Mouse (Mus musculus): ENCODE results near the gene Ppm1h. TPM values are rescaled to one million over a fixed set of nuclear protein-coding genes. Genes with fewer than 3 reads are reported as not detected.

Gene Ppm1h
- polyA plus RNA-seq, 1 experiment from 2014 or later: 4.5 TPM

GRCm38 (mm10) chr10:122910798-122911225 is 232.2 kb downstream of the Ppm1h start:
- WGBS: 36% methylated on average over 8 of the region's 8 CpGs
- peak overlapping the region; percentile 20; the same call in 1 of the 2 replicates for H3K4me2 ChIP-seq (replicated peaks)
- peak overlapping the region; percentile 99 for H3K27ac ChIP-seq (replicated peaks)
- ATAC-seq (ENCODE audit: insufficient number of reproducible peaks, low FRiP score, low TSS enrichment, low read depth): no peak
- H3K9me3 ChIP-seq (replicated peaks): no peaks in the 10 kb centered on the region
- peaks cover 52% of the 10 kb centered on the region for H3K4me1 ChIP-seq
- H3K27me3 ChIP-seq: no peaks in the 10 kb centered on the region
- 0 out of 2 replicates have a peak overlapping the region, but pooled peaks have one; percentile 3 for H3K9ac ChIP-seq
- no peak overlapping the region for H3K4me3 ChIP-seq (replicated peaks)
- H3K36me3 ChIP-seq: no peaks in the 10 kb centered on the region

DNA sequence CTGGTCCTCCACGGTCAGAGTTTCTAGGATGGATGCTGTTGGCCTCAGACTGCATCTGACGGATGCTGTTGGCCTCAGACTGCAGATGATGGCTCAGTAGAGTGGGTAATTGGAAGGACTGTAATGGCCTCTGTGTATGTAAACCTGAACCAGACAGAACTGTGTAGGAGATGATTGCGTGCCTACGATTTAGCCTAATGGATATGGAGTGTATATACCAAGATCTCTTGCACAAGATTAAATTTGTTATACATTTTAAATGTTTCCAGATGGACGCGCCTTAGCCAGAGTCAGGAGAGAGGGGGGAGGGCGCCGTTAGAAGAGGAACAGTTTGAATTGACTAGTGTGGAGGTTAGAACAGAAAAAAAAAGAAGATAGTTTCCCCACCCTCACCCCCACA is 233.1 kb downstream of the Ppm1h start:
- no peaks in the 10 kb centered on the region for H3K27me3 ChIP-seq
- ATAC-seq (ENCODE audit: insufficient number of reproducible peaks, low FRiP score, low TSS enrichment, low read depth): peak; percentile 64
- peak overlapping the region; percentile 99 for H3K27ac ChIP-seq (replicated peaks)
- no peaks in the 10 kb centered on the region for H3K9me3 ChIP-seq (replicated peaks)
- H3K4me1 ChIP-seq: peaks cover 54% of the 10 kb centered on the region
- 0 out of 2 replicates have a peak overlapping the region, but pooled peaks have one; percentile 3 for H3K9ac ChIP-seq
- no peak overlapping the region for H3K4me3 ChIP-seq (replicated peaks)
- H3K36me3 ChIP-seq: no peaks in the 10 kb centered on the region
- peak overlapping the region; percentile 20 for H3K4me2 ChIP-seq (replicated peaks)
- WGBS: 25% methylated on average over 8 of the region's 8 CpGs

DNA sequence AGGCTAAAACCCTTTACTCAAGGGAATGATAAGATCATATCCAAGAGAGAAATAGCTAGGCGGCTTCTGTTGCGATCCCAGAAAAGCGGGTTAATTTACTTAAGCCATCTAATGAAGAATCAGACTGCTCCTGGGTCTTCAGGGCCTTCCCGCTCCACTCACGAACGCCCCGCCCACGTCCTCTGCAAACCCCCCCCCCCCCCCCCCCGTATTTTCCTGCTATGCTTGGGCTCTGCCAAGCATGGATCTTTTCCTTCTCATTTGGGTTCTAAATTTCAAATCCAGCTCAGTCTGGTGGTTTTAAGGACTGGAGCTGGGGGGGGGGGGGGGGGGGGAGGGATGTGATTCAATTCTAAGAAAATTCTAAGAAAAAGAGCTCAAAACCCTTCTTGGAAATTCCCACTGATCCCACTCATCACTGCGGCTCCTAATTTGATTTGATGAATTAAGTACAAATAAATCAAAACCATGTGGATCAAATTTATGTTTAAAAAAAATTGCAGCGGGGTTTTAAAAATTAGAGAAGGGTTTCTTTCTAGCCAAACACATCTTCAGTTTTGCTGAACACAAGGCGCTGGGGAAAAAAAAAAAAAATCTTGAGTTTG is 233.6 kb downstream of the Ppm1h start:
- peak; percentile 63 for ATAC-seq (ENCODE audit: insufficient number of reproducible peaks, low FRiP score, low TSS enrichment, low read depth)
- Histone ChIP-seq H3K9ac (no peak overlapping the region), H3K9me3 (replicated peaks) (no peaks in the 10 kb centered on the region), H3K4me3 (replicated peaks) (peak overlapping the region; percentile 27), H3K4me1 (peaks cover 54% of the 10 kb centered on the region), H3K36me3 (no peaks in the 10 kb centered on the region), H3K27ac (replicated peaks) (peak overlapping the region; percentile 99), H3K4me2 (replicated peaks) (peak overlapping the region; percentile 46), H3K27me3 (no peaks in the 10 kb centered on the region)
- 4% methylated on average over 12 of the region's 12 CpGs for WGBS

GRCm38 (mm10) chr10:122912701-122913368 is 234.3 kb downstream of the Ppm1h start:
- peaks cover 58% of the 10 kb centered on the region for H3K4me1 ChIP-seq
- peak overlapping the region; percentile 27 for H3K4me3 ChIP-seq (replicated peaks)
- H3K9me3 ChIP-seq (replicated peaks): no peaks in the 10 kb centered on the region
- H3K27ac ChIP-seq (replicated peaks): peak overlapping the region; percentile 99
- peak; percentile 89 for ATAC-seq (ENCODE audit: insufficient number of reproducible peaks, low FRiP score, low TSS enrichment, low read depth)
- H3K27me3 ChIP-seq: no peaks in the 10 kb centered on the region
- H3K36me3 ChIP-seq: no peaks in the 10 kb centered on the region
- H3K9ac ChIP-seq: no peak overlapping the region
- H3K4me2 ChIP-seq (replicated peaks): peak overlapping the region; percentile 46
- WGBS: 2% methylated on average over 19 of the region's 19 CpGs

DNA sequence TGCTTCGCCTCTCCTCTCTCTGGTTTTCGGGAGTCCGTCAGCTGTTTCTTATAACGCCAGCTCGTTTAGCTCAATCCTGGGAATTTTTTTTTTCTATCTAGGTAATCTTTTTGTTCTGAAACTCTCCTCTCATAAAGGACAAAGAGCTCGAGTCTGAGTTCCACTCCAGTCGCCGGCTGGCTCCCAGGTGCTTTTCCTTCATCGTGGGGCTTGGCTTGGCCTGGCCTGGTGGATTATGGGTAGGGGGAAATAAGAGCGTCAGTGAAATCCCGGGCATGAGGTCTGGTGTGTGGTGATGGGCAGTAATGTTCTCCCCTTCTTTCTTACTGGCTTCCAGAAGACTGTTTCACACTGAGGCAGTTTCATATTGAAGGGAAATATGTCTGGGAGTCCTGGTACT is 234.8 kb downstream of the Ppm1h start:
- peak overlapping the region; percentile 99 for H3K27ac ChIP-seq (replicated peaks)
- 17% methylated on average over 11 of the region's 11 CpGs for WGBS
- no peaks in the 10 kb centered on the region for H3K27me3 ChIP-seq
- H3K4me1 ChIP-seq: peaks cover 64% of the 10 kb centered on the region
- peak overlapping the region; percentile 4; the same call in 1 of the 2 replicates for H3K4me3 ChIP-seq (replicated peaks)
- no peak overlapping the region for H3K9ac ChIP-seq
- H3K4me2 ChIP-seq (replicated peaks): peak overlapping the region; percentile 31
- no peaks in the 10 kb centered on the region for H3K9me3 ChIP-seq (replicated peaks)
- no peaks in the 10 kb centered on the region for H3K36me3 ChIP-seq
- no peak for ATAC-seq (ENCODE audit: insufficient number of reproducible peaks, low FRiP score, low TSS enrichment, low read depth)

- WGBS: 50% methylated on average over 8 of the region's 8 CpGs
- Histone ChIP-seq H3K9ac (no peak overlapping the region), H3K27me3 (no peaks in the 10 kb centered on the region), H3K9me3 (replicated peaks) (no peaks in the 10 kb centered on the region), H3K4me1 (peaks cover 56% of the 10 kb centered on the region), H3K4me2 (replicated peaks) (no peak overlapping the region), H3K27ac (replicated peaks) (peak overlapping the region; percentile 49), H3K36me3 (no peaks in the 10 kb centered on the region), H3K4me3 (replicated peaks) (no peak overlapping the region)
- ATAC-seq (ENCODE audit: insufficient number of reproducible peaks, low FRiP score, low TSS enrichment, low read depth): no peak
These were observed 237.3 kb downstream of the Ppm1h start for GRCm38 (mm10) chr10:122915905-122916304.

GRCm38 (mm10) chr10:122917648-122918324 is 239.2 kb downstream of the Ppm1h start:
- peak overlapping the region; percentile 73 for H3K27ac ChIP-seq (replicated peaks)
- no peak overlapping the region for H3K9ac ChIP-seq
- 63% methylated on average over 14 of the region's 14 CpGs for WGBS
- peaks cover 51% of the 10 kb centered on the region for H3K4me1 ChIP-seq
- no peak overlapping the region for H3K4me2 ChIP-seq (replicated peaks)
- no peaks in the 10 kb centered on the region for H3K36me3 ChIP-seq
- no peak overlapping the region for H3K4me3 ChIP-seq (replicated peaks)
- no peaks in the 10 kb centered on the region for H3K9me3 ChIP-seq (replicated peaks)
- H3K27me3 ChIP-seq: no peaks in the 10 kb centered on the region
- no peak for ATAC-seq (ENCODE audit: insufficient number of reproducible peaks, low FRiP score, low TSS enrichment, low read depth)

GRCm38 (mm10) chr10:122918325-122918694 is 239.7 kb downstream of the Ppm1h start:
- H3K4me2 ChIP-seq (replicated peaks): peak overlapping the region; percentile 10; the same call in 1 of the 2 replicates
- no peaks in the 10 kb centered on the region for H3K27me3 ChIP-seq
- peak; percentile 76 for ATAC-seq (ENCODE audit: insufficient number of reproducible peaks, low FRiP score, low TSS enrichment, low read depth)
- no peak overlapping the region for H3K4me3 ChIP-seq (replicated peaks)
- 40% methylated on average over 9 of the region's 9 CpGs for WGBS
- H3K4me1 ChIP-seq: peaks cover 45% of the 10 kb centered on the region
- H3K9me3 ChIP-seq (replicated peaks): no peaks in the 10 kb centered on the region
- H3K9ac ChIP-seq: no peak overlapping the region
- H3K36me3 ChIP-seq: no peaks in the 10 kb centered on the region
- peak overlapping the region; percentile 73 for H3K27ac ChIP-seq (replicated peaks)

- ATAC-seq (ENCODE audit: insufficient number of reproducible peaks, low FRiP score, low TSS enrichment, low read depth): no peak
- H3K9me3 ChIP-seq (replicated peaks): no peaks in the 10 kb centered on the region
- H3K4me2 ChIP-seq (replicated peaks): peak overlapping the region; percentile 10; the same call in 1 of the 2 replicates
- peaks cover 41% of the 10 kb centered on the region for H3K4me1 ChIP-seq
- H3K27me3 ChIP-seq: no peaks in the 10 kb centered on the region
- H3K27ac ChIP-seq (replicated peaks): peak overlapping the region; percentile 73
- no peak overlapping the region for H3K9ac ChIP-seq
- no peaks in the 10 kb centered on the region for H3K36me3 ChIP-seq
- no peak overlapping the region for H3K4me3 ChIP-seq (replicated peaks)
- WGBS: 53% methylated on average over 5 of the region's 5 CpGs
These were observed 240.2 kb downstream of the Ppm1h start for GRCm38 (mm10) chr10:122918754-122919153.

DNA sequence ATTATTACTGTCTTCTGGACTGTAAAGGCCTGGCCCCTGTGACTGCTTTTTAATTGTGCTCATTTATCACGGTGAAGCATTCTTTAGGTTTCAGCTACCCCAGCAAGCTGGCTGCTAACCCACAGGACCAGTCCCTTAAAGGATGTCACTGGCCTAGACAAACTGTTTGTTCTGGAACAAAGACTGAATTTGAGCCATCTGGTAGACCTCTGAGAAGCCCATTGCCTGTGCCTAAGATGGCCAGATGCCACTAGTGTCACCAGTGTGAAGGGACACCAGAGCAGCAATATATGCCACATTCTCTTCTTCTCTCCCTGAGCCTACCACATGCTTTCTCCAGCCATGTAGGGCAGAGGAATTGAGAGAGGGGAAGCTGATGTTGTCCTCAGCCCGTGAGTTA is 240.9 kb downstream of the Ppm1h start:
- Histone ChIP-seq H3K27me3 (no peaks in the 10 kb centered on the region), H3K27ac (replicated peaks) (no peak overlapping the region; the same call in 1 of the 2 replicates), H3K4me1 (peaks cover 35% of the 10 kb centered on the region), H3K36me3 (no peaks in the 10 kb centered on the region), H3K9ac (no peak overlapping the region), H3K4me3 (replicated peaks) (no peak overlapping the region), H3K9me3 (replicated peaks) (no peaks in the 10 kb centered on the region), H3K4me2 (replicated peaks) (no peak overlapping the region)
- WGBS: 84% methylated on average over 2 of the region's 2 CpGs
- no peak for ATAC-seq (ENCODE audit: insufficient number of reproducible peaks, low FRiP score, low TSS enrichment, low read depth)

DNA sequence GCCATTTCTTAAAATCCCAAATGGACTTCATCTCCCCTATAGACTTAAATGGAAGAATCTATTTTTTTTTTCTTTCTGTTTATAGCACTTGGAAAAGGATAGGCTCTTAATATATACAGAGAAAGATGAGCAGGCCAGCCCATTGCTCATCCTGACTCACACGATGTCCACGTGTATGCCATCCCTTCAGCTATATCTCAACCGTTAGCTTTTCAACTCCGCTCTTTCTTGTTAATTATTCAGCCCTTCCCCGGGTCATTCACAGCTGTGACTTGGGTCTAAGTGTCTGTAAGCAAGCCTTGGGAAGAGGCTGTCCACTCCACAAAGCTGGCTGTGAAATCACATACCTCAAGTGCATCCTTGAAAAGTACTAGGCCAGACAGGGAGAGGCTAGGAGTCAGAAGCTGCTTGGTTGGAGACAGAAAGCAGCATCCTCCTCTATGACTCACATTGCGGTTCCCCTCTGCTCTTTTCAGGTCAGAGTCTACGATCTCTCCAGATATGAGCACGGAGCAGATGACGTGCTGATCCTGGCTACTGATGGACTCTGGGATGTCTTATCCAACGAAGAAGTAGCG is 241.7 kb downstream of the Ppm1h start:
- no peak overlapping the region for H3K27ac ChIP-seq (replicated peaks)
- H3K4me1 ChIP-seq: peaks cover 35% of the 10 kb centered on the region
- H3K36me3 ChIP-seq: no peaks in the 10 kb centered on the region
- H3K4me3 ChIP-seq (replicated peaks): no peak overlapping the region
- no peak overlapping the region for H3K4me2 ChIP-seq (replicated peaks)
- ATAC-seq (ENCODE audit: insufficient number of reproducible peaks, low FRiP score, low TSS enrichment, low read depth): no peak
- no peaks in the 10 kb centered on the region for H3K9me3 ChIP-seq (replicated peaks)
- no peak overlapping the region for H3K9ac ChIP-seq
- 93% methylated on average over 11 of the region's 11 CpGs for WGBS
- H3K27me3 ChIP-seq: no peaks in the 10 kb centered on the region
